Mouse (Mus musculus) intestine, postnatal 0 days (tissue): ENCODE data around the gene Tsc1. TPM values are rescaled to one million over a fixed set of nuclear protein-coding genes. Genes with fewer than 3 reads are reported as not detected.
A peak's percentile ranks its signal among the peaks of the same experiment; 100 is the strongest.

Source experiments
- ATAC-seq: fragments of 200-750 bp; cut with Nextera tagmentation; 2 replicates; pipeline ENCODE4 v1.8.0; 2017; ENCODE audit warnings: mild to moderate bottlenecking, moderate TSS enrichment, moderate library complexity
- H3K27ac ChIP-seq: fragments of 300-500 bp; sonication (generic); 2 replicates; pipeline ENCODE4 v1.5.1; 2014; ENCODE audit warnings: mild to moderate bottlenecking, low read depth, low read length, moderate library complexity
- H3K27me3 ChIP-seq: fragments of 300-500 bp; sonication (generic); replicated peaks from 2 replicates; pipeline ENCODE4 v1.6.1; 2014; ENCODE audit warnings: low read length, mixed read lengths; ENCODE audit not compliant: control insufficient read depth, insufficient read depth
- H3K36me3 ChIP-seq: fragments of 300-500 bp; sonication (generic); 2 replicates; pipeline ENCODE4 v1.6.1; 2014; ENCODE audit warnings: mild to moderate bottlenecking, moderate library complexity; ENCODE audit not compliant: control insufficient read depth, insufficient read depth
- H3K4me1 ChIP-seq: fragments of 300-500 bp; sonication (generic); replicated peaks from 2 replicates; pipeline ENCODE4 v1.6.1; 2014; ENCODE audit warnings: antibody characterized with exemption, low read length, mixed read lengths; ENCODE audit not compliant: control insufficient read depth, insufficient read depth
- H3K4me2 ChIP-seq: fragments of 300-500 bp; sonication (generic); replicated peaks from 2 replicates; pipeline ENCODE4 v1.6.1; 2014; ENCODE audit warnings: low read depth, mild to moderate bottlenecking, moderate library complexity
- H3K4me3 ChIP-seq: fragments of 300-500 bp; sonication (generic); 2 replicates; pipeline ENCODE4 v1.5.1; 2014; ENCODE audit warnings: low read depth, low read length
- H3K9ac ChIP-seq: fragments of 300-500 bp; sonication (generic); 2 replicates; pipeline ENCODE4 v1.6.1; 2014; ENCODE audit warnings: mild to moderate bottlenecking, low read depth, low read length
- H3K9me3 ChIP-seq: fragments of 300-500 bp; sonication (generic); 2 replicates; pipeline ENCODE4 v1.6.1; 2016; ENCODE audit warnings: mixed run types; ENCODE audit not compliant: control insufficient read depth
- CTCF ChIP-seq: sonication (generic); IDR thresholded peaks from 2 replicates; pipeline ENCODE4 v1.5.1; 2016; ENCODE audit warnings: low read depth, mild to moderate bottlenecking, control low read depth, antibody characterized with exemption, moderate library complexity
- WGBS: fragments of 180-500 bp; shearing (Covaris S2); extraction: QIAGEN DNeasy Blood & Tissue Kit; methylation state at CpG from one replicate; pipeline ENCODE4 v1.1.7; 2014; 5-methylcytosine and 5-hydroxymethylcytosine counted together
- polyA plus RNA-seq: library from polyadenylated mRNA; unstranded; fragments of >200 nt; fragmentation: Nextera tagmentation; extraction: Ambion mirVana; gene quantifications from 2 replicates; pipeline ENCODE4 v1.2.1, GENCODE M21; 2015

Tsc1 gene
- polyA plus RNA-seq, 1 experiment from 2014 or later, result 6.5 TPM

DNA sequence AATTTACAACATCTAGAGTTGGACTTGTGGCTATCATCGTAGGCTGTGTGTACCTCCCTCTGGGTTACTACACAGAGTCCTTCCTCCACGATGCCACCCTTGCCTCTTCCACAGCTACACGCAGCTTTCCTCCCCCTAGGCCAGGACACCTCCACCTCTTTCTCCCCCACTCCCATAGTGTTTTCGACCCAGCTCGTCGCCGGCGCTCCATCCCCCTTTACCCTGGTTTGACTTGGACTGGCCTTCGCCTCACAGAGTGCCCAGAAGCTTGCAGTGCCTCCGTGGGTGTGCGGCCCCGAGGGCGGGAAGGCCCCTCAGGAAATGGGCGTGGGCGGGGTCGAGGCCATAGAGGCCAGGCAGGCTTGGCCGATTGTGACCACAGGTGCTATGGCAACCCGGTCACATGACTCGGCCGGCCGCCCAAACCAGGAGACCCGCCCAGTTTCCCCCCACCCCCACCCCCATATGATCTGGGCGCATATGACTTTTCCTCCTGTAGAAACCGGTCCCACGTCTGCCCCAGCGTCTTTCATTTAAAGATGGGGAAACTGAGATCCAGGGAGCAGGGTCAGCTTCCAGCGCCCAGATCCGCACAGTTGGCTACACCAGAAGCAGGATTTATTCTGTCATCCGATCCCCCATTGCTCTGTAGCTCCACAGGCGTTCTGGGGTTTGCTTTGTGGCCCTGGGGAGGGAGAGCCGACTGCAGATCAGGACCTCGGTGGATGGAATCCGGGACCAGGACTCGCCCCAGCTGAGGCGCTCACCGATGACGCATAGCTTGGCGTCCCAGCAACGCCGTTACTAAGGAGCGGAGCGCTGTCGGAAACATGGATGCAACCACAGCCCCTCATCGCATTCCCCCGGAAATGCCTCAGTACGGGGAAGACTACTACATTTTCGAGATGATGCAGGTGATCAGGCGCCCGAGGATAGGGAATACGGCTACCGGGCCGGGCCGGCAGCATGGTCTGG, 58.6 kb downstream of the Tsc1 start, which contains the start of the genes Spaca9 and Ak8:
Gene Spaca9 (minus strand): TSS at position 367 of the 975 bp plus-strand sequence.
Gene Ak8 (plus strand): TSS at position 804 of the 975 bp plus-strand sequence.
- ATAC-seq, result peak; percentile 78
- WGBS, result under 1% methylated on average over 53 of the region's 53 CpGs
- no peaks in the 10 kb centered on the region for H3K36me3 ChIP-seq

DNA sequence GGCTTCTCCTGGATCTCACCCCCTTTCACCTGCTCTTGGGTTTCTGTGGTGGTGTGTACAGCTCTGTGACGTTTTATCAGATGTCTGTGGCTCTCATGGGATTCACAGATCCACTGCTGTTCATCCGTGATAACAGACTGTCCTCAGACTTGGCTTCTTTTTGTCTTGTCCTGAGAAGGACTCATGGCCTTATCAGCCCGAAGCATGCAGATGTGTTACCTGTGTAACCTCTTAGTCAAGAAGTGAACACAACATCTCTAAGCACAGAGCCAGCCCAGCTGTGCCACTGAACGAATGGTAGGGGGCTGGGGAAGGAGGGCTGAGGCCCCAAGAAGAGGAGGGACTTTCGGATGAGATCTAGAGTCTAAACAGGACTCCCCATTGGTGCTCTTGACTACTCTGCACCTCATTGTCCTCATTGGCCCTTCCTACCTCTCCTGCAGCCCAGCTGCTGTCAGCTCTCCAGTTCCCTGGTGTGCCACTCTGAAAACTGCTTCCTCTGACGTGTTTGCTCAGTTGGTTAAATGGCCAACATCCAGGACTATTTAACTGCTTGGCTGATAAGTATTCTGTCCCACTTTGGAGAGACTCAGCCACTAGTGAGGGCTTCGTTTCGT, 60.7 kb downstream of the Tsc1 start:
- H3K36me3 ChIP-seq, result no peaks in the 10 kb centered on the region
- H3K4me2 ChIP-seq, result no peak overlapping the region
- H3K4me3 ChIP-seq, result no peak overlapping the region
- TF ChIP-seq CTCF, result no peak
- H3K9ac ChIP-seq, result no peak overlapping the region
- H3K27ac ChIP-seq, result no peak overlapping the region
- no peaks in the 10 kb centered on the region; the same call in 1 of the 2 replicates for H3K4me1 ChIP-seq
- no peaks in the 10 kb centered on the region for H3K9me3 ChIP-seq
- ATAC-seq, result no peak
- H3K27me3 ChIP-seq, result no peaks in the 10 kb centered on the region
- 68% methylated on average over 8 of the region's 8 CpGs for WGBS

More for the DNA sequence above, 58.6 kb downstream of the Tsc1 start, which contains the start of the genes Spaca9 and Ak8:
- H3K27ac ChIP-seq, result no peak within 1 kb of the TSS
- peak within 1 kb of the TSS; percentile 97 for H3K4me2 ChIP-seq
- H3K9me3 ChIP-seq, result no peaks in the 10 kb centered on the region
- no peaks in the 10 kb centered on the region; the same call in 1 of the 2 replicates for H3K4me1 ChIP-seq
- TF ChIP-seq CTCF, result no peak
- peak within 1 kb of the TSS; percentile 43; the same call in 1 of the 2 replicates for H3K9ac ChIP-seq
- peak within 1 kb of the TSS; percentile 57 for H3K4me3 ChIP-seq
- no peaks in the 10 kb centered on the region for H3K27me3 ChIP-seq

DNA sequence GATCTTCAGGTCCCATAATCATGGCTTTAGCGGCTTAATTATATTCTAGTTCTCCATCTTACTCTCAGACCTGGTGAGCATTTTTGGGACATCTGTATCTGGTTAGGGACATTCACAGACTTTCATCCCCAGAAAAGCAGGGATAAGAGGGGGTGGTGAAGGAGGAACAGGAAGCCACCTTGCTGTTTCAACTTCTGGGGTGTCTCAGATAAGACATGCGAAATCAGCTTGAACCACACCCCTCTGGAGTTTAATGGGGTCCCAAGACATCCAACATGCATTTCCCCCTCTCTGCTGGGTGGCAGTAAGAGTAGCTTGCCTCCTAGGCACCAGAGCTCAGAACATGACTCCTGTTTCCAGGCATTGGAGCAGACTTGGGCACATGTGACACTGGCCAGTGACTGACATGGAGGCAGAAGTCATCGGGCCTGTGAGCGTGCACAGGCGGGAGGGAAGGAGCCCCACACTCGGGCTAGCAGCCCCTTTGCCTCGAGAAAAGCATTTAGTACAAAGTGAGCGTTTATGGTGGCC, 65.1 kb downstream of the Tsc1 start:
- Histone ChIP-seq H3K27ac (no peak overlapping the region), H3K4me2 (no peak overlapping the region), H3K9me3 (no peaks in the 10 kb centered on the region), H3K4me1 (no peaks in the 10 kb centered on the region), H3K27me3 (no peaks in the 10 kb centered on the region), H3K9ac (no peak overlapping the region), H3K36me3 (no peaks in the 10 kb centered on the region), H3K4me3 (no peak overlapping the region)
- 56% methylated on average over 8 of the region's 8 CpGs for WGBS
- TF ChIP-seq CTCF, result no peak
- no peak for ATAC-seq

DNA sequence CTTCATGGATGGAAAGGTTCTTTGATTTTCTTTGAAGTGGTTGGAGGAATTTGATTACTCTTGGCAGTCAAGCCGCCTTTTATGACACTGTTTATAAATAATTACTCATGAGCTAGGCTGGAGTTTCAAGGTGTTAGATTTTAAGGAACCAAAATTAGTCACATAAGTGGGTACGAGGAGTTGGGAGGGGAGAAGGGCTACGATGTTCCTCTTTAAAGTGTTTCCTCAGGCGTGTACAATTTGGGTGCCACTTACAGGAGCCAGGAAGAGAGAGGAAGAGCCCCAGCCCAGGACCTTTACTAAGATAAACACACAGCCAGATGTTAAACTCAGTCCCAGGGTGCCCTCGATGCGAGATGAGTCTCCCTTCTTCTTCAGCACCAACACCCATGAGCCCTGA, 65.8 kb downstream of the Tsc1 start:
- 51% methylated on average over 6 of the region's 6 CpGs for WGBS
- H3K4me3 ChIP-seq, result no peak overlapping the region
- no peak for TF ChIP-seq CTCF
- no peaks in the 10 kb centered on the region for H3K36me3 ChIP-seq
- H3K4me2 ChIP-seq, result no peak overlapping the region
- H3K27me3 ChIP-seq, result no peaks in the 10 kb centered on the region
- H3K27ac ChIP-seq, result no peak overlapping the region
- H3K4me1 ChIP-seq, result no peaks in the 10 kb centered on the region
- H3K9ac ChIP-seq, result no peak overlapping the region
- no peak for ATAC-seq
- no peaks in the 10 kb centered on the region for H3K9me3 ChIP-seq

DNA sequence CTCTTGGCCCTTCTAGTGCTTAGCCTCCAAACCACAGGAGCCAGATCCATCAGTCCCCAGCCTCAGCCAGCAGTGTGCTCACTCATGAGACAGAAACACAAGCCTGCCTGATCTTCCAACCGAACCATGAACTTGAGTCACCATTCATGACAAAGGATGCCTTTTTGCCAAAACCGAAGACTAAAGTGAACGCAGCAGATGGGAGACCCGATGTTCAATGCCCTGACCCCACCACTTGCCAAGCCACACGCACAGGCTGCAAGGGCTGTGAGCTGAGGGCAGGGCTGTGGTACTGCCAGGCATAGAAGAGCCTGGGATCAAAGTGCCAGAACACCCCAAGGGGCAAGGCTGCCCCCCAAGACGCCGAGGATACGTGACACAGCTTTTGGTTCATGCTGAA, 72.0 kb downstream of the Tsc1 start:
- H3K4me3 ChIP-seq, result no peak overlapping the region
- H3K4me1 ChIP-seq, result no peaks in the 10 kb centered on the region
- H3K27ac ChIP-seq, result no peak overlapping the region
- H3K9me3 ChIP-seq, result no peaks in the 10 kb centered on the region
- WGBS, result 83% methylated on average over 8 of the region's 8 CpGs
- no peaks in the 10 kb centered on the region for H3K27me3 ChIP-seq
- H3K9ac ChIP-seq, result no peak overlapping the region
- TF ChIP-seq CTCF, result no peak
- H3K4me2 ChIP-seq, result no peak overlapping the region
- no peaks in the 10 kb centered on the region for H3K36me3 ChIP-seq
- no peak for ATAC-seq

DNA sequence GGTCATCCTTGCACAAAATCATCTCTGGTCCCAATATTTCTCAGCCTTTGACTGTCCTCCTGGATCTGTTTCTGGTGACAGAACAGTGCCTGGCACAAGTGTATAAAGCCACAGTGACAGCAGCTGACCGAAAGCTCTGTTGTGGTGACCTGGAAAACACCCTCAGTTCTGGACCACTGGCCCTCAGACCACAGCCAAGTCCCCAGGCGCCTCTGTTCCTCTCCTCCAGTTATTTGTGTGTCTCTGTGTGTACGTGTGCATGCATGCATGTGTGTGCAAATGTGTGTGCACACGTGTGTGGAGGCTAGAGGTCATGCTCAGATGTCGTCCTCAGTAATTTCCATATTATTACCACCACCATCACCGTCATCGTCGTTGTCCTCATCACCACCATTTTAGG, 81.4 kb downstream of the Tsc1 start:
- no peak for ATAC-seq
- Histone ChIP-seq H3K27me3 (no peaks in the 10 kb centered on the region), H3K4me2 (no peak overlapping the region), H3K4me1 (no peaks in the 10 kb centered on the region), H3K4me3 (no peak overlapping the region), H3K9me3 (no peaks in the 10 kb centered on the region), H3K36me3 (no peaks in the 10 kb centered on the region), H3K27ac (no peak overlapping the region), H3K9ac (no peak overlapping the region)
- no peak for TF ChIP-seq CTCF
- WGBS, result 86% methylated on average over 8 of the region's 8 CpGs
